Mouse (Mus musculus) embryonic facial prominence, embryonic 11.5 days (tissue): ENCODE measurements around the gene Uts2r. TPM values are rescaled to one million over a fixed set of nuclear protein-coding genes. Genes with fewer than 3 reads are reported as not detected.

ENCODE experiments used
- ATAC-seq: fragments of 200-750 bp; cut with Nextera tagmentation; replicated peaks from 2 replicates; pipeline ENCODE4 v1.8.0; 2017; ENCODE audit warnings: low read depth; ENCODE audit not compliant: insufficient number of reproducible peaks, low FRiP score, low TSS enrichment
- DNase-seq: peaks from one replicate; pipeline ENCODE4 v3.0.0-alpha.2; 2015; ENCODE audit warnings: low spot score
- H3K27ac ChIP-seq: fragments of 300-500 bp; sonication (generic); replicated peaks from 2 replicates; pipeline ENCODE4 v1.5.1; 2014; ENCODE audit warnings: mild to moderate bottlenecking, low read depth, low read length, control low read depth
- H3K27me3 ChIP-seq: fragments of 300-500 bp; sonication (generic); 2 replicates; pipeline ENCODE4 v1.6.1; 2014; ENCODE audit warnings: mild to moderate bottlenecking, low read length, moderate library complexity, mixed read lengths; ENCODE audit not compliant: control insufficient read depth, insufficient read depth
- H3K36me3 ChIP-seq: fragments of 300-500 bp; sonication (generic); replicated peaks from 2 replicates; pipeline ENCODE4 v1.6.1; 2014; ENCODE audit warnings: low read depth, mild to moderate bottlenecking, low read length, moderate library complexity, mixed read lengths; ENCODE audit not compliant: control insufficient read depth, insufficient read depth
- H3K4me1 ChIP-seq: fragments of 300-500 bp; sonication (generic); 2 replicates; pipeline ENCODE4 v1.6.1; 2014; ENCODE audit warnings: low read length, mixed read lengths; ENCODE audit not compliant: control insufficient read depth, insufficient read depth
- H3K4me2 ChIP-seq: fragments of 300-500 bp; sonication (generic); 2 replicates; pipeline ENCODE4 v1.6.1; 2014; ENCODE audit warnings: low read depth, mild to moderate bottlenecking, control low read depth, low read length, moderate library complexity
- H3K4me3 ChIP-seq: fragments of 300-500 bp; sonication (generic); 2 replicates; pipeline ENCODE4 v1.5.1; 2014; ENCODE audit warnings: low read depth, low read length, control low read depth
- H3K9ac ChIP-seq: fragments of 300-500 bp; sonication (generic); replicated peaks from 2 replicates; pipeline ENCODE4 v1.6.1; 2014; ENCODE audit warnings: mild to moderate bottlenecking, control low read depth, low read length
- H3K9me3 ChIP-seq: fragments of 300-500 bp; sonication (generic); replicated peaks from 2 replicates; pipeline ENCODE4 v1.6.1; 2016; ENCODE audit warnings: mild to moderate bottlenecking, low read length, inconsistent platforms, mixed read lengths; ENCODE audit not compliant: control insufficient read depth
- whole genome bisulfite sequencing: fragments of 180-500 bp; shearing (Covaris S2); extraction: QIAGEN DNeasy Blood & Tissue Kit; methylation state at CpG from one replicate; pipeline ENCODE4 v1.1.7; 2014; 5-methylcytosine and 5-hydroxymethylcytosine counted together
- polyA plus RNA-seq: library from polyadenylated mRNA; unstranded; fragments of >200 nt; fragmentation: Nextera tagmentation; extraction: Ambion mirVana; gene quantifications from 2 replicates; pipeline ENCODE4 v1.2.1, GENCODE M21; 2014

The Uts2r gene
- polyA plus RNA-seq, 1 experiment from 2014 or later, result not detected

- no peaks in the 10 kb centered on the region for H3K9me3 ChIP-seq
- no peak overlapping the region for H3K4me3 ChIP-seq
- H3K27me3 ChIP-seq, result no peaks in the 10 kb centered on the region
- no peak for ATAC-seq
- H3K4me2 ChIP-seq, result no peak overlapping the region
- no peak for DNase-seq
- no peak overlapping the region for H3K27ac ChIP-seq
- H3K9ac ChIP-seq, result no peak overlapping the region
- H3K4me1 ChIP-seq, result no peaks in the 10 kb centered on the region
- no peaks in the 10 kb centered on the region for H3K36me3 ChIP-seq
- WGBS, result 80% methylated on average over 4 of the region's 4 CpGs
Measured at GRCm38 (mm10) chr11:121123438-121123837, 36.6 kb upstream of the Uts2r start.

- DNase-seq (no peak), ATAC-seq (no peak)
- Histone ChIP-seq H3K9ac (no peak overlapping the region), H3K4me3 (no peak overlapping the region), H3K27ac (no peak overlapping the region), H3K27me3 (no peaks in the 10 kb centered on the region), H3K36me3 (no peaks in the 10 kb centered on the region), H3K9me3 (no peaks in the 10 kb centered on the region), H3K4me1 (no peaks in the 10 kb centered on the region), H3K4me2 (no peak overlapping the region)
- WGBS, result 89% methylated on average over 3 of the region's 3 CpGs
Measured at GRCm38 (mm10) chr11:121125522-121126172, 34.4 kb upstream of the Uts2r start.

DNA sequence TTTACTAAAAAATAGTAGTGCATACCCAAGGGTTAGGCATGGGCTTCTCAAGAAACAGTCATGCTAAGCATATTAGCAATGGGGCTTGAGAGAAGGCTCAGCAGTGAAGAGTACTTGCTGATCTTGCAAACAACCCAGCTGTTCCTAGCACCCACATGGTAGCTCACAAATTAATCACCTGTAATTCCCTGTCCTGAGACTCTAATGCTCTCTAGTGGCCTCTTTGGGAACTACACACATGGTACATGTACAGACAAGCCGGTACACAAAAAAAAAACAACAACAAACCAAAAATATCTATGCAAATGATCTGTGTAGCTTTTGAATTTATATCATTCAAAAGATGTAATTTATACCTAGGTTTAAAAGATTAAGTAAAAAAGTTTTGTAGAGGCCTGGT is 33.7 kb upstream of the Uts2r start:
- no peaks in the 10 kb centered on the region for H3K4me1 ChIP-seq
- WGBS, result 66% methylated on average over 1 of the region's 1 CpGs
- no peak overlapping the region for H3K4me2 ChIP-seq
- ATAC-seq (no peak), DNase-seq (peak; percentile 21)
- no peak overlapping the region for H3K9ac ChIP-seq
- H3K27me3 ChIP-seq, result no peaks in the 10 kb centered on the region
- no peak overlapping the region for H3K4me3 ChIP-seq
- no peak overlapping the region for H3K27ac ChIP-seq
- H3K36me3 ChIP-seq, result no peaks in the 10 kb centered on the region
- no peaks in the 10 kb centered on the region for H3K9me3 ChIP-seq

- WGBS, result 85% methylated on average over 3 of the region's 3 CpGs
- H3K4me3 ChIP-seq, result no peak overlapping the region
- ATAC-seq, result no peak
Measured at GRCm38 (mm10) chr11:121127441-121127840, 32.6 kb upstream of the Uts2r start.

DNA sequence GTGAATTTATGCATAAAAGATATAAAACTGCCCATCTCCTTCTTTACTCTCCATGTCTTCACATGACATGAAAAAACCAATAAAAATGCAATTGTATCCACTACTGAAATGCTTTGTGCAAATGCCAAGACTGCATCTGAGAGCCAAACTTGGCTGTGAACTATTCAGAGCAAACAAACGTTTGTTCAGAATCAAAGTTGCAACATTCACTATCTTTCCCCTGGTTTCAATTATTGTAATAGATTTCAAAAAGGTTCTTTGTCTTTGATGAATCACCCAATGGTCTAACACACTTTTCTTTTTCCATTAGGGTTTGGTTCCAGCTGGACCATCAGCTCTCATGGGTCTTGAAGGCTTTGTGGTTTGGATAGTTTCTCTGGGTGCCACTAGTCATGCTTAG is 30.5 kb upstream of the Uts2r start:
- Histone ChIP-seq H3K9me3 (no peaks in the 10 kb centered on the region), H3K4me1 (no peaks in the 10 kb centered on the region), H3K9ac (no peak overlapping the region), H3K27ac (no peak overlapping the region), H3K36me3 (no peaks in the 10 kb centered on the region), H3K4me2 (no peak overlapping the region), H3K27me3 (no peaks in the 10 kb centered on the region), H3K4me3 (no peak overlapping the region)
- DNase-seq (no peak), ATAC-seq (no peak)
- WGBS, result 62% methylated on average over 1 of the region's 1 CpGs

More at GRCm38 (mm10) chr11:121127441-121127840, 32.6 kb upstream of the Uts2r start:
- DNase-seq, result no peak
- Histone ChIP-seq H3K4me1 (no peaks in the 10 kb centered on the region), H3K36me3 (no peaks in the 10 kb centered on the region), H3K4me2 (no peak overlapping the region), H3K9ac (no peak overlapping the region), H3K9me3 (no peaks in the 10 kb centered on the region), H3K27me3 (no peaks in the 10 kb centered on the region), H3K27ac (no peak overlapping the region)

DNA sequence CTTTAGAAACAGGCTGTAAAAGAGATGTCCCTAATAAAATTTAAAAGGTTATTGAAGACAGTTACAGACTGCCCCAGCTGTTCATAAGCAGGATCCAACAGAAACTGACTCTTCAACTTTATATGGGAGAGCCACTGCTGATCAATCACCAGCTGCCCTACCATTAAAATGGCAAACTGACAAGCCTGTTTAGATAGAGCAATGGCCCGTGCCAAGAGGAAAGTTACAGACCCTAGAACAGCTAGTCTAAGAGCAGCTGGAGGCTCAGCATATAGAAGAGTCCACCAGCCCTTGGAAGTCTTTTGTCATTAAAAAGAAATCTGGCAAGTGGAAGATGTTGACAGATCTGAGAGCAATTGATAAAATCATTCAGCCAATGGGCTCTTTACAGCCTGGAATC is 25.5 kb upstream of the Uts2r start:
- Histone ChIP-seq H3K9me3 (no peaks in the 10 kb centered on the region), H3K4me1 (no peaks in the 10 kb centered on the region), H3K9ac (no peak overlapping the region), H3K4me3 (no peak overlapping the region), H3K27me3 (no peaks in the 10 kb centered on the region), H3K4me2 (no peak overlapping the region), H3K27ac (no peak overlapping the region), H3K36me3 (no peaks in the 10 kb centered on the region)
- no peak for ATAC-seq
- 71% methylated on average over 1 of the region's 1 CpGs for WGBS
- no peak for DNase-seq

- H3K27me3 ChIP-seq, result no peaks in the 10 kb centered on the region
- H3K9ac ChIP-seq, result no peak overlapping the region
- no peak overlapping the region for H3K4me3 ChIP-seq
- DNase-seq (no peak), ATAC-seq (no peak)
- no peaks in the 10 kb centered on the region for H3K36me3 ChIP-seq
- no peaks in the 10 kb centered on the region for H3K4me1 ChIP-seq
- H3K27ac ChIP-seq, result no peak overlapping the region
- WGBS, result 85% methylated on average over 5 of the region's 5 CpGs
- no peak overlapping the region for H3K4me2 ChIP-seq
- no peaks in the 10 kb centered on the region for H3K9me3 ChIP-seq
Measured at GRCm38 (mm10) chr11:121137682-121138081, 22.4 kb upstream of the Uts2r start.

DNA sequence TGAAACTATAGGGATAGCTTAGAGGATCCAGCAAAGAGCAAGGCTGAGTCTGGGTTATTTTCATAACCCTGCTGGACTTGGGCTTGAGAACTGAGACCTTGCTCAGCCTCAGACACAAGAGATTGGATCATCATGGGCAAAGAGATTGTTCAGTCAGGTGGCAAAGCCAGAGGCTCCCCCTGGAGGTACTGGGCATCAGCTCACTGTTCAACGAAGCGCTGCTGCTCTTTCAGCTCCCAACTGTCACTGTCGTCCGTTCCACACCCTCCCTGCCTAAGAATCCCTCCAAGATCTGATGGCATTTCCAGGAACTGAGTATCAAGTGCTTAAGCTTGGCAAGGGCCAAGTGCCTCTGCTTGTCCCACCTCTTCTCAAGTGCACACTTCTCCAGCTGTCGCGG is 21.3 kb upstream of the Uts2r start:
- H3K27me3 ChIP-seq, result no peaks in the 10 kb centered on the region

More for the DNA sequence above, 21.3 kb upstream of the Uts2r start:
- Histone ChIP-seq H3K4me2 (no peak overlapping the region), H3K9ac (no peak overlapping the region), H3K36me3 (no peaks in the 10 kb centered on the region), H3K9me3 (no peaks in the 10 kb centered on the region), H3K4me1 (no peaks in the 10 kb centered on the region), H3K27ac (no peak overlapping the region), H3K4me3 (no peak overlapping the region)
- ATAC-seq, result no peak
- no peak for DNase-seq
- WGBS, result 49% methylated on average over 6 of the region's 6 CpGs
